Mouse (Mus musculus): ENCODE results near the gene Nhlh1.

DNA sequence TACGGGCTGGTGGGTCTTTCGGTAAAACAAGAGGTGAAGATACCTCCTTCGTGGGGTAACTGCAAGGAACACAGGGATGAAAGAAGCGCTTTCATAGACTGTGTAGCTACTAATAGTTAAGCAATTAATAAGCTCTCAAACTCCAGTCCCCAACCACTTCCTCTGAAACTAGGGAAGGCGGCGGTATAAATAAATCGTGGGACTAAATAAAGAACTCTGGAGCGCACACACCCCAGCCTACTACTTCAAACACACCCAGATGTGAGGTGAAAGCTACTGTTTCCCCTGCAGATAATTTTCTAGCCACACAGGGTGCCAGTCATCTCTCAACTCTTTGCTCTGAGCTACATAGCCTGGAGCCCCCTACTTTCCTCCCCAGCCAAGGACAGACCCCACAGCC is 41.3 kb downstream of the Nhlh1 start:
- TF ChIP-seq CTCF (IDR thresholded peaks at IDR 0.05; ENCODE audit: low read depth) (no peak), EP300 (IDR thresholded peaks at IDR 0.05; ENCODE audit: low read depth) (no peak)

Measured in liver, embryonic 14.5 days (tissue).